Mouse (Mus musculus): ENCODE results near the gene Fktn.
"Not testable (repeated sequence)": the region's sequence is repeated elsewhere in the genome, so short reads cannot be mapped to it uniquely, and the experiment has no call there.

Fktn gene

GRCm38 (mm10) chr4:53772004-53772403 lies 58.2 kb downstream of the Fktn start:
- DNase-seq (ENCODE audit: low spot score), result no peak

GRCm38 (mm10) chr4:53773911-53774310 lies 60.1 kb downstream of the Fktn start:
- no peak for DNase-seq (ENCODE audit: low spot score)

GRCm38 (mm10) chr4:53781396-53781795 lies 67.6 kb downstream of the Fktn start:
- no peak for DNase-seq (ENCODE audit: low spot score)

GRCm38 (mm10) chr4:53782216-53783070 lies 68.6 kb downstream of the Fktn start:
- DNase-seq (ENCODE audit: low spot score), result no peak

- no peak for DNase-seq (ENCODE audit: low spot score)
Measured at GRCm38 (mm10) chr4:53785746-53786398, 72.1 kb downstream of the Fktn start.

DNA sequence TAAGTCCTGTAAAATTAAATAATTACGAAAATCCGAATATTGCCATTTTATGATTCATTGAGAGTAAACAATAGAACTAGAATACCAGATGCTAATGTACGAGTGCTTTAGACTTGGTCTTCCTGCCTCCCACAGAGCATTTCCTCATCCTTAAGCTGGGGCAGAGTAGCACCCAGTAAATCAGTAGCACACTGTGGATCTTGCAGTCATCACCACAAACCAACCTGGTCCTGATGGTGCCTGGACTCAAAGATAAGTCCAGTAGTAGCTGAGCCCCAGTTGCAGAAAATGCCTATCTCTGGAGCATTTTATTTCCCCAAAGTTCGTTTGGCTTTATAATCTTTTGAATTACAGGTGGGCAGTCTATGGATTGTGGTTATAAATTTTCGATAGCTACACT lies 73.1 kb downstream of the Fktn start:
- DNase-seq (ENCODE audit: low spot score), result no peak

GRCm38 (mm10) chr4:53789346-53789745 lies 75.5 kb downstream of the Fktn start:
- no peak for DNase-seq (ENCODE audit: low spot score)

DNA sequence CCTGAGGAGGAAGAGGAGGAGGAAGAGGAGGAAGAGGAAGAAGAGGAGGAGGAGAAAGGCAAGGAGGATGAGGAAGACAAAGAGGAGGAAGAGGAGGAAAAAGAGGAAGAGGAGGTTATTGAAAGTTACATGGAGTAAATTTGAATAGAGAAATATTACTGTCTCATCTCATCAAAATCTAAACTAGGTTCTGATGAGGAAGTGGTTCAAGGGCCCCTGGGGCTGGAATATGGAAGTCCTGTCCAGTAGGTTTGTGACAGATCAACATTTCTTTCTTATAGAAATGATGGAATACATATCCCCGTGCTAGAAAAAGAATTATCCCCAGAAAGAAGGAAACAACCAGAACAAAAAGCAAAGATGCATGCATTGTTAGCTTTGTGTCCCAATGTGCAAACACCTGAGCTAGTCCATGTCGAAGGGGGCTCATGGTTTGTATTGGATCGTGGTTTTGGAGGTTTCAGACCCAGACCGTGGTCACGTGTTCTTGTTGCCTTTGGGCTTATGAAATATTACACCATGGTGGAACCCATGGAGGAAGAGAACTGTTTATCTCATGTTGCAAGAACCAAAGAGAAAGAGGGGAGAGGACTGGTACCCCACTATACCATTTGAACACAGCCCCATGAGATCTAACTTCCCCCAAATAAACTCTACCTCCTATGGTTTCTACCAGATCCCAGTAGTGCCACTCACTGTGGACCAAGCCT lies 80.6 kb downstream of the Fktn start:
- DNase-seq (ENCODE audit: low spot score), result no peak

DNA sequence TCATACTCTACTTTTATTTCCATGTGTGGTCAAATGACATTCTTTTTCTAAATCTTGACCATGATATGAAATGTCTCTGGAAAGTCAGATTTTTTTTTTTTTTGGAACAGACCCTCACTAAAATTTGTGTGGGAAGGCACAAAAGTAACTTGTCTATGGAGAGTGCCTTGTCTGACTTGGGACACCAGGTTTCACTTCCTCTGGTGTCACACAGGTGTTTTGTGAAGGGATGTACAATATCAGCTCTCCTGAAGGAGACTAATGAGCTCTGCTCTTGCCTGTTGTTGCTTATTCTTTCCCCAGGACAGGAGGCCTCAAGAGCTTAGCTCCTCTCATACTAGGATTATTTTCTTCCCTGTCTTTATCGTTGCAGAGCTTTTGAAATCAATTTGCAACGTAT lies 81.3 kb downstream of the Fktn start:
- DNase-seq (ENCODE audit: low spot score), result no peak

GRCm38 (mm10) chr4:53795706-53796105 lies 81.9 kb downstream of the Fktn start:
- no peak for DNase-seq (ENCODE audit: low spot score)

- no peak for DNase-seq (ENCODE audit: low spot score)
Measured at GRCm38 (mm10) chr4:53796865-53797772, 83.3 kb downstream of the Fktn start.

- DNase-seq (ENCODE audit: low spot score), result no peak
Measured at GRCm38 (mm10) chr4:53798896-53799676, 85.3 kb downstream of the Fktn start.

DNA sequence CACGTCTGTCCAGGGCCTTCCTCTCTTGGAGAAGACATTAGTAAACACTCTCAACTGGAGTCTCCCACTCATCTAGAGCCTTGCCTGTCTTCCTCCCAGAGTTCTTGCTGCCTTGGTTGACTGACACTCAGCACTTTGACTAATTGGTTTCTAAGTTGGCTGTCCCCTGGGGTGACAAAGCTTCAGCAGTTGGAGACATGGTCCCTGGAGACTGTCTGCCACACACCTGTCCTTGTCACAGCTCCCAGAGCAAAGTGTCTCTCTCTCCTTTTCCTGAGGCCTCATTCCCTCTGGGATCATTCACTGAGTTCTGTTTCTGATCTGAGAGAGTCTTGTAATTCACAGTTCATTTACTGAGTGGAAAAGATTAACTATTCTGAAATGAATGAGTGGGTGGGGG lies 86.0 kb downstream of the Fktn start:
- no peak for DNase-seq (ENCODE audit: low spot score)

- not testable (repeated sequence) for DNase-seq (ENCODE audit: low spot score)
Measured at GRCm38 (mm10) chr4:53803674-53804073, 89.9 kb downstream of the Fktn start.

DNA sequence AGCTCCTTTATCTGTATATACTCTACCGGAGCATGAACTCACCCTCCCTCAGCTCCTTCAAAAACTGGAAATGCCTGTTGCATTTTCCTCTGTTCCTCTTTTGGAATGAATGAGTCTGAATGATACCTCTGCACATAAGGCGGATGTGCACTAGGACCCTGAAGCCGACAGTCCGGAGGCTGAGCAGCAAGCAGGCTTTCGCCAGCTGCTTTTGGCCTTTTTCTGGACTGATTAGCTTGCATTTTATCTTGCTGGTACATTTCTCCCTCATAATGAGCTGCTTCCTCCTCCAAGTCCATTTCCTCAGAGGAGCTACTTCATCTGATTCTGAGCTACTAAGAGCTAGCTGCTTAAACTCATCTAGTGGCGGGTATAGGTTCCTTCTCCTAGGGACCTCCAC lies 92.6 kb downstream of the Fktn start:
- DNase-seq (ENCODE audit: low spot score), result not testable (repeated sequence)

DNA sequence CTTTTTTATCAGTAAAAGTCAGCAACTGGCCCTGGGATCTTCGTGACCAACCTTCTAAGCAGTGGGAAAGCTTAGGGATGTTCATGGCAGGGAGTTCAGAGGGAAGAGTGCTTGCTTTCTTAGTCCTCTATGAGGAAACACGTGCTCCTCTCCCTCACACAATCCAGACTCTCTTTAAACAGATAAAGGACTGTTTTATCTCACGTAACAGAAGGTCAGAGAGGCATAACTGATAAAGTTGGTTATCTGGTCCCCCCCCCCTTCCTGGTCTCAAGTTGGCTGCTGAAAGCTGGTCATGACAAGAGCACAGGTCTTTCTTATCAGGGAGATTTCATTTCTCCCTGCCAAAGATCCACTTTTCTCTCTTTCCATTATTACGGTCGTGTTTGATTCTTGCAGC lies 104.5 kb downstream of the Fktn start:
- no peak for DNase-seq (ENCODE audit: low spot score)

- DNase-seq (ENCODE audit: low spot score), result no peak
Measured at GRCm38 (mm10) chr4:53823697-53824096, 109.9 kb downstream of the Fktn start.

DNA sequence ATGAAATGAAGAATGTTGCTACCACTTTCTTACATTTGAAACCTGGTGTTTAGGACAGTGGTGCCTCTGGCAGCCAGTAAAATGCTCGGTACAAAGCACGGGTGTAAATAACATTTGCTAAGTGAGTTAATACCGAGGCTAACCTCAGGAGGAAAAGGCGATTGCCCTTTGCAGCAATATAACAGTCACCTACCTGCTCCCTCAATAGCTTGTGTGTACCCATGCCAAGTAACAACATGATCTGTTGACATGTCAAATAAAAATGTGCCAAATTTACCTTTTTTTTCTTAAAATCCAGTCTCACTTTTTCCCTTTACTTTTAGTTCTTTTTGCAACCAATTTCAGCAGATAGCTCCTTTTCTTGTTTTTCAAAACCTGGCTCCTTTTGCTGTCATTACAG lies 111.0 kb downstream of the Fktn start:
- no peak for DNase-seq (ENCODE audit: low spot score)

DNA sequence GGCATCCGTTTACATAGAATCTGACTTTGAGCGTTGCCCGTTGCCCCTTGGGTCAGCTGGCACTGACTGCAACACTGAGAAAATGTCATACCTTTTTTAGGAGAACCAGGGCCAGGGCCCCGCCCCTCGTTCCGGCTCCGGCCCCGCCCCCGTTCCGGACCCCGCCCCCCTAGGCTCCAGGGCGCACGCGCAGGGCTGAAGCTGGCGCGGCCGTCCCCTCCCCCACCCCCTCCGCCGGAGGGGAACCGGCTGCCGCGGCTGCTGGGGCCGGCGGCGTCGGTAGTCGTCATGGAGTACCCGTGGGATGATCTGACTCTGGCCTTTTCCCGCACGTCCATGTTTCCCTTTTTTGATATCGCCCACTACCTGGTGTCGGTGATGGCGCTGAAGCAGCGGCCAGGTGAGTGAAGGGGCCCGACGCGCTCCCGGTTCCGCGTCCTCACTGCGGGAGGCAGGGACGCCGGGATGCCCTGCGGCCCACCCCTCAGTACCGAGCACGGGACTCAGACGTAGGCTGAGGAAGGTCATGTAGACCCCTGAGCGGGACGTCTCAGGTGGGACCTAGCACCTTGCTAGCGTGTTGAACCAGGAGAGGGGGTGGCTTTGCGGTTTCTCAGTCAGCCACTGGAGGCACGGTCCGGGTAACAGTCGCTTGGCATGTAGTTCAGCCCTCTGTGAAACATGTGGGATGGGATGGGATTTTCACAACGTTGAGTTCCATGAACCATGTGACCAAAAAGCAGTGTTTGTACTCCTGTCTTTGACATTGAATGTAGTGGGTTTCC lies 112.2 kb downstream of the Fktn start, which contains the start of gene Tmem38b:
Gene Tmem38b (plus strand): TSS at position 225 of the 785 bp plus-strand sequence.
- peak; percentile 23 for DNase-seq (ENCODE audit: low spot score)

- DNase-seq (ENCODE audit: low spot score), result no peak
Measured at GRCm38 (mm10) chr4:53826641-53827248, 112.9 kb downstream of the Fktn start.

All from urinary bladder, postnatal 10 days (tissue).